Mouse (Mus musculus) kidney, postnatal 25 days (tissue): Measurements from ENCODE around the gene Zmynd8.

Experiments used
- DNase-seq, 2 experiments: peaks; one replicate each; pipeline ENCODE4 v3.0.0; 2021; ENCODE audit warnings: mixed read lengths in 2 of 2

Gene Zmynd8

GRCm38 (mm10) chr2:165878907-165879361 lies 19.9 kb downstream of the Zmynd8 start:
- DNase-seq = no peak

DNA sequence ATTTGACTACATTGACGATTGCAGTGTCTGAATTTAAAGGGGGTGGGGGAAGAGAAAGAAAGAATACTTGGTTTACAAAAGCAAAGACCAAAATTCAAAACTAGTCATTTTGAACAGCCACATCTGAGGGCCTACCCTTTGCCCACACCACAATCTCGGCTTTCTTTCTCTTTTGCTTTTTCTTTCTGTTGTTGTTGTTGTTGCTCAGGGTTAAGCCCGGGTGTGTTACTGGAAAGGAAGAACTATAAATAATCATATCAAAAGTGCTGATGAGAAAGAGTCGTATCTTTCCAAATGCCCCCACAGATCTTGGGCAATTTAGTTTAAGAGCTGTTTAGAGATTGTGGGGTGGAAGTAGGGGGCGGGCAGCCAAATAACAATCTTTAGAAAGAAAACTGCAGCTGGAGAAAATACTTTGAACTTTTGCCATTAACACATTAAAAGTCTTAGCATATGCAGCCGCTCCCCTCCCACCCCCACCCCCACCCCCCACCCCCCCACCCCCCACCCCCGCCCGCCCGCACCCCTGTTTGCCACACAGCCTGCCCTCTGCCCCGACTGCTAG lies 20.7 kb downstream of the Zmynd8 start:
- no peak for DNase-seq

GRCm38 (mm10) chr2:165877180-165877579 lies 21.6 kb downstream of the Zmynd8 start:
- DNase-seq = peak; percentile 59 to 81

- DNase-seq = no peak
These were observed 22.5 kb downstream of the Zmynd8 start for GRCm38 (mm10) chr2:165876201-165876918.

DNA sequence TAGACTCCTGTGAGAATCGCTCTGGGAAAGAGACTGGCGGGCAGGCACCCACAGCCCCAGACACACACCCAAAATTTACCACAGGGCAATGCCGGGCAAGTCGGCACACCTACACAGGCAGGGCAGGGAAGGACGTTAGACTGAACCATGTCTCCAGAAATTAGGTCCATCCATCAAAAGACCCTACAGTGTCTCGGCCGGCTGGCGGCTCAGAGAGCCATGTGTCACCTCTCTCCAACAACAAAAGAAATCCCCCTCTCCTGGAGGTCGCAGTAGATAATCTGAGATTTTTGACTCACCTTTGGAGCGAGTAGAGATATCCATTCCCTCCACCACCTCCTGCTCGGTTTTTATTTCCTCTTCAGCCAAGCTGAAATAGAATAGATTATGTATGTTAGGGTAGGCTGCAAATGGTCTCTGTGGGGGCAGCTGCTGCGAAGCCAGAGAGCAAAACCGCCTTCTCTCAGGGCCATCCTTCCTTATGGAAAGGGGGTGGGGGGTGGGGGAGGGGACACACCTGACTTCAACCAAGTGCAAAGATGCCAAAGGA lies 23.3 kb downstream of the Zmynd8 start:
- DNase-seq = no peak

- DNase-seq = peak; percentile 85 to 93
These were observed 24.1 kb downstream of the Zmynd8 start for GRCm38 (mm10) chr2:165874461-165875339.

DNA sequence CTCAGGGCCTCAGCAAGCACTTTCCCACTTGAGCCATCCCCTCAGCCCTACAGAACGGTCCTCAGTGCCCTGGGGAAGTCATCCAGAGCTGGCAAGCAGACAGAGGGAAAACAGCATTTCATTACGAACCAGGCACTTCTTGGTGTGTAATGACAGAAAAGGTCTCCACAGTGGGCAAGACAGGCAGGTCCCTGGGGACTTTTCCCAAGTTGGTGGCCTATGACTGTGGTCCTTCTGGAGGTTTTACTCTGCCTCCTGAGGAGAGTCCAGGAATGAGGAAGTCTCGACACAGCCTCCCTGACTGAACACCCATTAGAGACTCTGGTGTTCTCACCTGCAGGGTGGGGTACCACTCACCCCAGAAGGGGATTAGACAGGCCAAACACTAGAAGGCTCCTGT lies 25.0 kb downstream of the Zmynd8 start:
- peak in 1 of 2 experiments; percentile 56 for DNase-seq

DNA sequence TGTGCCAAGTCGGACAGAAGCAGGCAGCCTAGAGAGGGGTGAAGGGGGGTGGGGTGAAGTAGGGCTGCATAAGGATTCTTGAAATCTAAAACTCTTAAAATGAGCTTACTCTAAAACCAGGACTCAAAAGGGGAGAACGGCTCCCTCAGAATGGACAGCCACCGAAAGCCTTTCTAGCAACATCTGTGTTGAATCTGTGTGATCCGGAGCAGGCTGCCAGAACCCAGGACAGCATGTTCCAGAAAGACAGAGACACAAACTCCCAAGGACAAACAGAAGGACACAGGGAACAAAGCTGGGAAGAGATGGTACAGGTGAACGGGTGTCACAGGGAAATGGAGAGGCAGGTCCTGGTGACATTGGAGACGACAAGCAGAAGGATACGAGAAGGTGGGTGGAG lies 25.6 kb downstream of the Zmynd8 start:
- peak in 1 of 2 experiments; percentile 68 for DNase-seq

GRCm38 (mm10) chr2:165869257-165869656 lies 29.6 kb downstream of the Zmynd8 start:
- DNase-seq = no peak

GRCm38 (mm10) chr2:165868522-165869175 lies 30.2 kb downstream of the Zmynd8 start:
- DNase-seq = peak; percentile 58 to 87

DNA sequence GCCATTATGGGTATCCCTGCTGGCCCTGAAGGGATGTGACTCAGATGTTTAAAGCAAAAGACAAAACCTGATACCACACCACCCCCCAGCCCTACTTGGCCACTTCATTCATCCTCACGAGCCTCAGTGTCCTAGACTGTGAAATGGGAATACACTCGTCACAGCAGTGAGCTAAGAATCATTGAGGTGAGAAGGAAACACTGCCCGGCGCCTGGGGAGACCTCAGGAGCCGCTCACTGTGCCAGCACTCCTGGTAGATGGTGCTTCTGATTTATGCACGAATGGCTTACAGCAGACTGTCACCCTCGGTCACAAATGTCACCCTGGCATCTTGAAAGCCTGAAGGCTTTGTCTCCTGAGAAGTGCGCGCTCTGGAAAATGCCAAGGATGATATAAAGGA lies 31.3 kb downstream of the Zmynd8 start:
- no peak for DNase-seq

GRCm38 (mm10) chr2:165866951-165867387 lies 31.8 kb downstream of the Zmynd8 start:
- peak in 1 of 2 experiments; percentile 78 for DNase-seq

GRCm38 (mm10) chr2:165866412-165866811 lies 32.4 kb downstream of the Zmynd8 start:
- DNase-seq = peak in 1 of 2 experiments; percentile 27

GRCm38 (mm10) chr2:165864769-165865168 lies 34.0 kb downstream of the Zmynd8 start:
- DNase-seq = no peak

DNA sequence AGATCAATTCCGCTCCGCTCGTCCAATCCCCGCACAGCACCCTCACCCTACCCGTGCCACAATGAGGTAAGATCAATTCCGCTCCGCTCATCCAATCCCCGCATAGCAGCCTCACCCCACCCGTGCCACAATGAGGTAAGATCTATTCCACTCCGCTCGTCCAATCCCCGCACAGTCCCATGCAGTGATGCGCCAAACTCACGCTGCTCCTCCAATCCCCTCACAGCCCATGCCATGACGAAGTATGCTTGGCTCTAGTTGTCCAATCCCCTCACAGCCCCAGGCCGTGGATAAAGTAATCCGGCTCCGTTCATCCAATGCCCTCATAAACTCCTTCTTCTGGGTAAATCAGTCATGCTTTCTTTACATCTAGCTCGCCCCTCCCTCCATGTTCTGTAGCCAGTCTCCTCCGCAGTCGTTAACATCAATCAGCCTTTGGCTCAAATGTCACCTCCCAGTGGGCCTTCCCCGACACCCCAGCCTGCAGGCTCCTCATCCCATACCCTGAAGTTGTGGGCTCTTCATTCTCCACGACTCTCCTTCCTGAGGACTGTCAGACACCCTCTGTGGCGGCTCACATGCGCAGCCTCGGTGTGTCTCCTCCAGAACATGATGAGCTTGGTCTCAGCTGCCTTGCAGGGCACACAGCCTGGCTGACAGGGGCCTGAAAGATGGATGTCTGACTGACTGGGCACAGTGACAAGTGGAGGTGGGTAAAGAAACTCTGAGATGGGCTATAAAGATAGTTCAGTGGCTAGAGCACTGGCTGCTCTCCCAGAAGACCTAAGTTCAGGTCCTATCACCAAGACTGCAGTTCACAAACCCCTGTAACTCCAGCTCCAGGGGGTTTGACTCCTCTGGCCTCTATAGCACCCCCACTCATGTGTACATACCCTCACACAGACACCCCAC lies 36.9 kb downstream of the Zmynd8 start:
- DNase-seq = no peak

DNA sequence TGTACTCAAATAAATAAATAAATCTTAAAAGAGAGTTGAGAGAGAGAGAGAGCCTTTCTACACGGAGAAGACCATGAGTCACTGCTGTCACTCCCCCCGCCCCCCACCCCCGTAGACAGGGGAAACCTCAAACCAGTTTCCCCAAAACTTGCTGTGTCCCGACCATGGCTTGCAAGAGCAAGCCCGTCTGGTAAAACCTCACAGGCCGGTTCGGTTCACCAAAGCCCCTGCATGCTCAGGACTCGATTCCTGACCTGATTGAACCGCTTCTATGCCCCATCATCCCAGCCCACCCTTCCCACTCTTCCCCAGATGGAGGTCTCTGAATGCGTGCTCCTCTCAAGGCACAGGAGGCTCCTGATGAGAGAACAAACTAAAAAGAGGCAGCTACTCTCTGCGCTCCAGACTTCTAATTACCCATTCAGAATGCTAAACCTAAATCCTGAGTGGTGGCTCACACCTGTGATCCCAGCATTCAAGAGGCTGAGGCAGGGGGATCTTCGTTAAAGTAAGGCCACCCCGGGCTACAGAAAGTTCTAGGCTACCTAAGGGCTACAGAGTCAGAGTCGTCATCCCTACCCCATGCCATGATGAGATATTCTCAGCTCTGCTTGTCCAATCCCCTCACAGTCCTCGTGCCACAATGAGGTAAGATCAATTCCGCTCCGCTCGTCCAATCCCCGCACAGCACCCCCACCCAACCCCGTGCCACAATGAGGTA lies 37.7 kb downstream of the Zmynd8 start:
- DNase-seq = no peak

GRCm38 (mm10) chr2:165860447-165860846 lies 38.4 kb downstream of the Zmynd8 start:
- no peak for DNase-seq

DNA sequence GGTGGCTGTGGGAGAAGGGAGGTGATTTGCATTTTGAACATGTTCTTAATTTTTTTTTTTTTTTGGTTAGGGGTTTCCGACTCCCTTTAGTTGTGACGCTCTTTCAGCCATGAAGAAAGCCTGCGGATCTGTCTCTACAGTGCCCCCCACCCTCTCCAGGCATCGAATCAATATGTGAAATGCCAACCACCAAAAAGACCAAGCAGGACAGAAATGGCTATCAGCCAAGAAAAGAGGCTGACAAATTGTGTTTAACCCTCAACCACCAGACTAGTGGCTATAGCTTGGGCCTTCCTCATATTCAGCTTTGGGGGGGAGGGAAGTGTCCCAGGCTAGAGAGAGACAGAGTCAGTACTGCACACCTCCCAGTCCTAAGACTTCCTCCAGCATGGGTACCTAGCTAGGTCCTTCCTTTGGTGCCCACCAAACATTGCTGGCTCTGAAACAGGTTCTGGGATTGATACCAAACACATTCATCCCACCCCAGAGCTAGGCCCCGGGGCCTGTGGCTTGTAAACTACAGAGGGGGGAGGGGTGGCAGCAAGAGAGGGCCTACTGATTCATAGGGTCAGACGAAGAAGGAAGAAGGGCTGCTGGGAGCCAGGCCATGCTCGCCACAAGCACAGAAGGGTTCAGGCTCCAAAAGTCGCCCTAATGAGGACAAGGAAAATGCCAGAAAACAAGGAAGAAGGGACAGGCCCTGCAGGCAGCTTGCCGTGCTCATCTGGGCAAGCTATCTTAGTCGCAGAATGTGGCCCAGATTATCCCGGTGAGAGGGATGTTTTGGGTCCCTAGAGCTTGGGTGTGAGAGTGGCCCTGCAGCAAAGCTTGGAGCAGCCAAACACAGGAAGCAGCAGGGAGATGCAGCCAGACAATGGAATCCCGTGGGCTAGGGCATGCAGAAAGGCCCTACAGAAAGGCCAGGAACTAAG lies 40.1 kb downstream of the Zmynd8 start:
- DNase-seq = peak in 1 of 2 experiments; percentile 72

- DNase-seq = peak; percentile 60 to 80
These were observed 40.9 kb downstream of the Zmynd8 start for GRCm38 (mm10) chr2:165857841-165858426.
